Mouse (Mus musculus): ENCODE measurements around the gene Syndig1.

The Syndig1 gene

GRCm38 (mm10) chr2:149982466-149982865 is 153.5 kb downstream of the Syndig1 start:
- no peak for DNase-seq (ENCODE audit: low spot score)

DNA sequence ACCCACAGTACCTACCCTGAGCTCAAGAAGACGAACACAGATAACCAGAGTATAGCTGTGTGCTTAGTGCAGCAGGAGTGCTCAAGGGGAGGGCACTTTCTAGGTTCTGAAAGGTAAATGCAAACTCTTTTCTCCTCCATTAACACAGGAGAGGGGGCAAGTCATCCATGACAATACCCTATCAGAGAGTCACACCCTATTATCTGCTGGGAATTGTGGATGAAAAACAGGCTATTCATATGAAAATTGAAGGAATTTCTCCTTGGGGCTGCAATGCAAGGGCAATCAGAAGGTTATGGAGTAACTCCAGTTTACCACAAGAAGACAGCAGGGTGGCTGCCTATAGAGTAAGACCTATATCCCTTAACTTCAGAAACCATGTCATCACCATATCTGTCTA is 154.1 kb downstream of the Syndig1 start:
- DNase-seq (ENCODE audit: low spot score): no peak

- DNase-seq (ENCODE audit: low spot score): no peak
These were observed 158.6 kb downstream of the Syndig1 start for GRCm38 (mm10) chr2:149987610-149988009.

- no peak for DNase-seq (ENCODE audit: low spot score)
These were observed 162.5 kb downstream of the Syndig1 start for GRCm38 (mm10) chr2:149991506-149991905.

DNA sequence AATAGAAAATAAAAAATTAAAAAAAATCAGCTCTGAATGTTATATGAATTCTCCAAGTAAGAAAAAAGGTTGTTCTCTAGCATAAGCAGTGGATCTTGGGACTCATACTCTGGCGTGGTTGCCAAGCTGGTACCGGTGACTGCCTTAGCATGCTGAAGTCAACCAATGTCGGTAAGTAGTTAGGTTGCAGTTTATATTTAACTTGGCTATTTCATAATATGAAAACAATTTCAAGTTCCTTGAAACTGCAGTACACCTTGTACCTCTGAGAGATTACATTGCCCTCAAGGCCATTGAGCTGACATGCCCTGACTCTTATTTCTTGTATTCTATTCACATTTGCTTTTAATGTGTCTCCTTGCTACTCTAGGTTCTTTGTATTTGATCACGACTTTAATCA is 163.9 kb downstream of the Syndig1 start:
- no peak for DNase-seq (ENCODE audit: low spot score)

DNA sequence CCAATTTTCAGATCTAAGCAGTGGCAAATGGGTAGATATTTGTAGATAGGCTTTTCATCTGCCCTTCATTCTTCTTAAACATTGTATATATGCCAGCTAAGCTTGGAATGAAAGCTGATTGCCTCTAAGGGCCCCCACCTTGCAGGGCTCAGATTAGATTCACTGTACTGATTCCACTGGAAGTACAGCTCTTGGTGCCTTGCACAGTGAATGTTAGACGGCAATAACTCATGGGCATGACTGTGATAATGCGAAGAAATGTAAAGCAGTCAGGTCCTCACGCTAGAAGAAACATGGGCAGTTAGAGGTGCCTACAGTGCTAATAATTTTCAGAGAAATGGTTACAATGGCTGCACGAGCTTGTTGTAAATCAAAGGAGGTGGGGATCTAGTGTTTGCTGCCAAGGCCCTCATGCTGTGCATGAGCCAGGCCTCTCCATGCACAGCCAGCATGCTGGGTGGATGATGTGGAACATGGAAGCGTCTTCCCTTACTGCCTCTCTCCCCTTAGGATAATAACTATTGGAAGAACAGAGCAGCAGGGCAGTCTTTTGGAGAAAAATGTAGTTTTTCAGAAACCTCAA is 167.5 kb downstream of the Syndig1 start:
- no peak for DNase-seq (ENCODE audit: low spot score)

- no peak for DNase-seq (ENCODE audit: low spot score)
These were observed 168.6 kb downstream of the Syndig1 start for GRCm38 (mm10) chr2:149997657-149998056.

DNA sequence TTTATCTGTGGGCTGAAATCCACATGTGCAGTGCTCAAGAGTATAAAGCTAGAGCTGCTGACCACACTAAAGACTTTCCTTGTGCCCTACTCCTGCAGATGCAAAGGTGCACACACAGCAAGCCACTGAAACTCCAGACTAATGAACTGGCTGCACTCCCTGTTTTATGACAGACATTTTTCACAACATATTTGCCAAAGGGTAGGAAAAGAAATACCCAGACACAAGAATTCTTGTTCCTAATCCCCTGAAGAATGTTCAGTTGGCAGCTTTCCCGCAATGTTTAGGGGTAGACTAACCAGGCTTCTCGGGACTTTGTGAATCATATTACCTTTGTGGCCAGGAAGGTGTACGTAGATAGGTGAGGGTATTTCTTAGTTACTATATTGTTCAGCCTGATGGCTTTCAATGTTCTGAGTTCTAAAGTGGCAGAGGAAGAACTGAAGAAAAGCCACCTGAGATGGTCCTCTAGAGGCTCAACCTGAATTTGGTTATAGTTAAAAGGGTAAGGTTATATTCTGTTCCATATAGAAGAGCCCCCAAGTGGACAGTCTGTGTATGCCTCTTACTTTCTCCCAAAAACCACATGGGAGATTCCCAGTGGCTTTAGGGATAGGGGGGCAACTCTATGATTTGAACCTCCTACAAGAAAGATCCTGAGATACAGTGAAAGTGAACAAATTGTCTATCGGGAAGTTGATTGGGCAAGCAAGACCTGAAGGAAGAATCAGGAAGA is 169.5 kb downstream of the Syndig1 start:
- no peak for DNase-seq (ENCODE audit: low spot score)

DNA sequence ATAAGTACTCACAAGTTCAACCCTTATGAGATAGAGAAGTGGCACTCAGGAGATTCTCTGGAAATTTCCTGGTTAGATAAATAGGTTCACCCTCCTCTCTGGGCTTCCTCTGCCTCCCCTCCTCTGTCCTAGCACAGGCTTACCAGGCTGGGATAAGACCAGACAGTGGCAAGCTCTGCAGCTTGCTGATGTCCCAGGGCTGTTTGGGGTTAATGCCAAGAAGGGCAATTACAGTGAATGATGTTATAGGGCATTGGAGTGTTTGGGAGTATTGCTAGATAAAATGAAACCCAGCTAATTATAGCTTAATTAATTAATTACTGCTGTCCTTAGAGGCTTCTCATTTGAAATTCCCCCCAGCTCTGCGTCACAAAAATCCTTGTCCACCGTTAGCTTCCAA is 171.6 kb downstream of the Syndig1 start:
- DNase-seq (ENCODE audit: low spot score): no peak

DNA sequence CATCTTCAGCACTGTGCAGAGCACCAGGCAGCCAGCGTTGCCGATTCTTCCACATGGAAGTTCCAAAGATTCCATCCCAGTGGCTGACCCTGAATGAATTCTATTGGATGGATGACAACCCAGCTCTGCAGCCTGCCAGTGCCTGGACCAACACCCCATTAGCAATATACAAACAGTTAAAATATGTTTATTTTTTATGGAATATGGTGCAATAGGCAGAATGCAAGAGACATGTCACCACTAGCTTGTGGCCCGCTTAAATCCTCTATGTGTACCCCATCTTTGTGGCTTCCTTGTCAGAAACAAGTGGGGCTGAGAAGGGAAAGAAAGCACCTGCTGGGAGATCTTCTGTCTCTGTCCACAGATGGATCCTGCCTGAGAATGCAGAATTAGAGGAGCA is 174.5 kb downstream of the Syndig1 start:
- DNase-seq (ENCODE audit: low spot score): no peak

DNA sequence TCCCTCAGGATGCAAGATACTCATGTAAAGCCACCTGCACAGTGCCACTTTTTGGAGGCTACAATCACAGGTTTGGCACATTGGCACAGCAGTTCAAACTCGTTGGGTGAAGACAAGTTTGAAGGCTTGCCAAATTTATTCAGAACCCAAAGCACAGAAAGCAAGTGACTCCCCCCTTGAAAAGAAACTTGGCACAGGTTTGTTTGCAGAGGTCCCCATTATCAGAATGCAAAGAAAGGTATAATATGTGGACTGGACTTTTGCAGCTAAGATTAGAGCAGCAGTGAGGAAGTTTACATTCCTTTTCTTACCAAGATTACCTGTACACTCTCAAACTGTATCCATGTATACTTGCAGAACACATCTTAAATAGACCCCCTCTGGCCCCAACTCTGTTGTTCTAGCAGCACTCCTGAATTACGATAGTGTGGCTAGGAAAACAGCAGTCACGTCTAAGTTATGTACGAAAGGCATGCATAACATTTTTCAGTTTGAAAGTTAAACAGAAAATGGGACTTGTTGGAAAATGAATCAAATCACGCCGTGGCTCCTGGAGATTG is 183.9 kb downstream of the Syndig1 start:
- no peak for DNase-seq (ENCODE audit: low spot score)

- DNase-seq (ENCODE audit: low spot score): no peak
These were observed 184.8 kb downstream of the Syndig1 start for GRCm38 (mm10) chr2:150013785-150014184.

DNA sequence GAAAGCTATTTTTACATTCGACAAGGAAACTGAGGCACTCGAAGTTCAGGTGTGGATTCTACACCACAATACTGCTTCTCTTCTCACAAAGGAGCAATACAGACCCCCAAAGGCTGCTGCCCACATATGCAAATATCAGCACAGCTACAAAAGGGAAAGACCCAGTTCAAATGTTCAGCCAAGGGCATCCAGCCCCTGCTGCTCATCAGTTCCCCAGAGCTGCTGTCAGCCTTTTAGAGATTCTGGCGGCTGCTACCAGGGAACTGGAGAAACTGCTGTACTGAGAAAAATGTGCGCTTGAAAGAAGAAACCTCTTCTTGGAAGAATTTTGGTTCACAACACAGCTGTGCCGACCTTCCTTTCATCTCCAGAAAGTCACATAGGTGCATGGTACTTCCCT is 187.3 kb downstream of the Syndig1 start:
- no peak for DNase-seq (ENCODE audit: low spot score)

- no peak for DNase-seq (ENCODE audit: low spot score)
These were observed 191.7 kb downstream of the Syndig1 start for GRCm38 (mm10) chr2:150020706-150021105.

GRCm38 (mm10) chr2:150023873-150024339 is 194.9 kb downstream of the Syndig1 start:
- DNase-seq (ENCODE audit: low spot score): no peak

- DNase-seq (ENCODE audit: low spot score): no peak
These were observed 214.5 kb downstream of the Syndig1 start for GRCm38 (mm10) chr2:150043531-150043930.

Measured in ovary, postnatal 14 days (tissue).